Mouse (Mus musculus) right cerebral cortex, postnatal 14 days (tissue): ENCODE results near the gene Sgk2.

Experiments
- DNase-seq: peaks from one replicate; pipeline ENCODE4 v3.0.0; 2022

Gene Sgk2

GRCm38 (mm10) chr2:162987218-162987617 lies at the start of gene Sgk2:
TSS of gene Sgk2 (plus strand) at chr2:162987330.
- DNase-seq: no peak

- DNase-seq: no peak
Measured at GRCm38 (mm10) chr2:162939562-162939961, 47.6 kb upstream of the Sgk2 start.

- peak; percentile 69 for DNase-seq
Measured at GRCm38 (mm10) chr2:162943148-162943846, 43.8 kb upstream of the Sgk2 start, which contains the start of gene L3mbtl1. TSS of gene L3mbtl1 (plus strand) at chr2:162943472.

GRCm38 (mm10) chr2:162943931-162944330 lies 43.2 kb upstream of the Sgk2 start:
- peak; percentile 41 for DNase-seq

GRCm38 (mm10) chr2:162946964-162947363 lies 40.2 kb upstream of the Sgk2 start:
- no peak for DNase-seq

- peak; percentile 64 for DNase-seq
Measured at GRCm38 (mm10) chr2:162947736-162948135, 39.4 kb upstream of the Sgk2 start.

GRCm38 (mm10) chr2:162948221-162948620 lies 38.9 kb upstream of the Sgk2 start:
- DNase-seq: no peak

- no peak for DNase-seq
Measured at GRCm38 (mm10) chr2:162950776-162951175, 36.4 kb upstream of the Sgk2 start.

GRCm38 (mm10) chr2:162956843-162957242 lies 30.3 kb upstream of the Sgk2 start:
- DNase-seq: no peak

- DNase-seq: no peak
Measured at GRCm38 (mm10) chr2:162961321-162961720, 25.8 kb upstream of the Sgk2 start.

- DNase-seq: no peak
Measured at GRCm38 (mm10) chr2:162966734-162967133, 20.4 kb upstream of the Sgk2 start.

GRCm38 (mm10) chr2:162968357-162968756 lies 18.8 kb upstream of the Sgk2 start:
- DNase-seq: no peak

GRCm38 (mm10) chr2:162969101-162969500 lies 18.0 kb upstream of the Sgk2 start:
- DNase-seq: no peak

- no peak for DNase-seq
Measured at GRCm38 (mm10) chr2:162970896-162971295, 16.2 kb upstream of the Sgk2 start.

- DNase-seq: no peak
Measured at GRCm38 (mm10) chr2:162972752-162973151, 14.4 kb upstream of the Sgk2 start.

GRCm38 (mm10) chr2:162973206-162973605 lies 13.9 kb upstream of the Sgk2 start:
- DNase-seq: no peak

GRCm38 (mm10) chr2:162973637-162974036 lies 13.5 kb upstream of the Sgk2 start:
- DNase-seq: no peak

- no peak for DNase-seq
Measured at GRCm38 (mm10) chr2:162975157-162975775, 11.9 kb upstream of the Sgk2 start.

GRCm38 (mm10) chr2:162976001-162976400 lies 11.1 kb upstream of the Sgk2 start:
- DNase-seq: no peak

- DNase-seq: no peak
Measured at GRCm38 (mm10) chr2:162984381-162984780, 2.7 kb upstream of the Sgk2 start.

GRCm38 (mm10) chr2:162985923-162986322 lies 1.2 kb upstream of the Sgk2 start:
- no peak for DNase-seq

GRCm38 (mm10) chr2:162986764-162987163 lies 366 bp upstream of the Sgk2 start:
- no peak for DNase-seq

- no peak for DNase-seq
Measured at GRCm38 (mm10) chr2:162988235-162988634, 1.1 kb downstream of the Sgk2 start.

- DNase-seq: no peak
Measured at GRCm38 (mm10) chr2:162991394-162992083, 4.4 kb downstream of the Sgk2 start.
